Mouse (Mus musculus) intestine, postnatal 0 days (tissue): ENCODE data around the gene Pawr. TPM values are rescaled to one million over a fixed set of nuclear protein-coding genes. Genes with fewer than 3 reads are reported as not detected.
"Not testable (repeated sequence)": the region's sequence is repeated elsewhere in the genome, so short reads cannot be mapped to it uniquely, and the experiment has no call there.

Experiments
- ATAC-seq: fragments of 200-750 bp; cut with Nextera tagmentation; 2 replicates; pipeline ENCODE4 v1.8.0; 2017; ENCODE audit warnings: mild to moderate bottlenecking, moderate TSS enrichment, moderate library complexity
- H3K27ac ChIP-seq: fragments of 300-500 bp; sonication (generic); 2 replicates; pipeline ENCODE4 v1.5.1; 2014; ENCODE audit warnings: mild to moderate bottlenecking, low read depth, low read length, moderate library complexity
- H3K27me3 ChIP-seq: fragments of 300-500 bp; sonication (generic); replicated peaks from 2 replicates; pipeline ENCODE4 v1.6.1; 2014; ENCODE audit warnings: low read length, mixed read lengths; ENCODE audit not compliant: control insufficient read depth, insufficient read depth
- H3K36me3 ChIP-seq: fragments of 300-500 bp; sonication (generic); 2 replicates; pipeline ENCODE4 v1.6.1; 2014; ENCODE audit warnings: mild to moderate bottlenecking, moderate library complexity; ENCODE audit not compliant: control insufficient read depth, insufficient read depth
- H3K4me1 ChIP-seq: fragments of 300-500 bp; sonication (generic); replicated peaks from 2 replicates; pipeline ENCODE4 v1.6.1; 2014; ENCODE audit warnings: antibody characterized with exemption, low read length, mixed read lengths; ENCODE audit not compliant: control insufficient read depth, insufficient read depth
- H3K4me2 ChIP-seq: fragments of 300-500 bp; sonication (generic); replicated peaks from 2 replicates; pipeline ENCODE4 v1.6.1; 2014; ENCODE audit warnings: low read depth, mild to moderate bottlenecking, moderate library complexity
- H3K4me3 ChIP-seq: fragments of 300-500 bp; sonication (generic); 2 replicates; pipeline ENCODE4 v1.5.1; 2014; ENCODE audit warnings: low read depth, low read length
- H3K9ac ChIP-seq: fragments of 300-500 bp; sonication (generic); 2 replicates; pipeline ENCODE4 v1.6.1; 2014; ENCODE audit warnings: mild to moderate bottlenecking, low read depth, low read length
- H3K9me3 ChIP-seq: fragments of 300-500 bp; sonication (generic); 2 replicates; pipeline ENCODE4 v1.6.1; 2016; ENCODE audit warnings: mixed run types; ENCODE audit not compliant: control insufficient read depth
- CTCF ChIP-seq: sonication (generic); IDR thresholded peaks from 2 replicates; pipeline ENCODE4 v1.5.1; 2016; ENCODE audit warnings: low read depth, mild to moderate bottlenecking, control low read depth, antibody characterized with exemption, moderate library complexity
- WGBS: fragments of 180-500 bp; shearing (Covaris S2); extraction: QIAGEN DNeasy Blood & Tissue Kit; methylation state at CpG from one replicate; pipeline ENCODE4 v1.1.7; 2014; 5-methylcytosine and 5-hydroxymethylcytosine counted together
- polyA plus RNA-seq: library from polyadenylated mRNA; unstranded; fragments of >200 nt; fragmentation: Nextera tagmentation; extraction: Ambion mirVana; gene quantifications from 2 replicates; pipeline ENCODE4 v1.2.1, GENCODE M21; 2015

Pawr gene
- polyA plus RNA-seq, 1 experiment from 2014 or later: 12.3 TPM

DNA sequence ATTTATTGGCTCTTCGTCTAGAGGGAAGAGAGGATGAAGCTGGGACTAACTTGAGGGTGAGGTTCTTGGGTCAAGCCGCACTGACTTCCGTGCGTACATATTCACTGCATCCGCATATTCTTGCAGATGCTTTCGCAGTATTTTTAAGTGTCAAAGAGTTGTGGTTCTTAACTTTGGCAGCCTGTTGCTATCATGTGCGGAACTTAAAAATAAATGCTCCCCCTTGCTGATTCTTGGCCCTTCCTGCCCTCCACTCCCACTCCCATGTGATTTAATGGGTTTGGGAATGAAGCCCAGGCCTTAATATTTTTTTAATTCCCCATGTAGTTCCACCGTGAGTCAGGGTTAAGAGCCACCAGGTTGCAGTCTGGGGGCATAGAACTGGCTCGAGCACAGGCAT, 4.7 kb downstream of the Pawr start:
- no peak for TF ChIP-seq CTCF
- no peak for ATAC-seq
- 80% methylated on average over 9 of the region's 9 CpGs for WGBS
- H3K9me3 ChIP-seq: no peaks in the 10 kb centered on the region
- H3K4me2 ChIP-seq: no peak overlapping the region
- H3K27me3 ChIP-seq: no peaks in the 10 kb centered on the region
- H3K4me3 ChIP-seq: no peak overlapping the region
- no peak overlapping the region for H3K27ac ChIP-seq
- H3K4me1 ChIP-seq: 0 out of 2 replicates have a peak, but pooled peaks cover 6% of the 10 kb centered on the region
- peaks cover 5% of the 10 kb centered on the region for H3K36me3 ChIP-seq
- H3K9ac ChIP-seq: no peak overlapping the region

DNA sequence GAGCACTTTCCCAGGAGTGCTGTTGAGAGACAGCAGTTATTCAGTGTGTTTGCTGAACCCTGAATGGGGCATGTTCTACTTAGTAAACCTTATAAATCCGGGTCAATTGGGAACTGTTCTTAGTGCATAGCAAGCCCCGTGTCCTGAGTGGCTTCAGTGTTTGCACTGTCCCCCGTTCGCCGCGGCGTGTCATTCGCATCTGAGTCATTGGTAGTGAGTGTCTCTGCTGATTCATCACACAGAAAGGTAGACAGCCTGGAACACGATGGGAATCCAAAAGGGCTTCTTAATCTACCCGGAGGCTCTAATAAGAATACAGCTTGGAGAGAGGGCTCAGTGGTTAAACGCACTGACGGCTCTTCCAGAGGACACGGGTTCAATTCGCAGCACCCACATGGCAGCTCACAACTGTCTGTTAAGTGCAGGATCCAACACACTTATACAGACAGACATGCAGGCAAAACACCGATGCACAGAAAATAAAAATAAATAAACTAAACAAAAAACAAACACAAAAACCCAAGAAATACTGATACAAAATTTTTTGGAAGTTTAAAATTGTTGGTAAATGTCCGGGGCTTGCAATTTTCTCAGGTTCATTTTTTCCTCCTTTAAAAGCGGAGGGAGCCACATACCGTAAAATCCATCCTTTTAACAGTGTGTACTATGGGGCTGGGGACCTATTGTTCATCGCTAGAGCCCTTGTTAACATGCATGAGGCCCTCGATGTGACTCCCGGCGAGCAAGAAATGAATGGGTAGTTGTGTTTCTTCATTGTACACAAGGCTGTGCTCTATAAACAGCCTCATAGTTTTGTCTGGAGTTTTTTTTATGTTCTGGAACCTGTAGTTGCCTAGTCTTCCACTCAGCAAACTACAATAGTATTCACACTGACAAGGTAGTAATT, 6.4 kb downstream of the Pawr start:
- Histone ChIP-seq H3K9ac (no peak overlapping the region), H3K4me1 (0 out of 2 replicates have a peak, but pooled peaks cover 6% of the 10 kb centered on the region), H3K4me2 (no peak overlapping the region), H3K27me3 (no peaks in the 10 kb centered on the region), H3K4me3 (no peak overlapping the region), H3K9me3 (no peaks in the 10 kb centered on the region), H3K27ac (no peak overlapping the region), H3K36me3 (peaks cover 9% of the 10 kb centered on the region)
- TF ChIP-seq CTCF: no peak
- 89% methylated on average over 22 of the region's 22 CpGs for WGBS
- no peak for ATAC-seq

DNA sequence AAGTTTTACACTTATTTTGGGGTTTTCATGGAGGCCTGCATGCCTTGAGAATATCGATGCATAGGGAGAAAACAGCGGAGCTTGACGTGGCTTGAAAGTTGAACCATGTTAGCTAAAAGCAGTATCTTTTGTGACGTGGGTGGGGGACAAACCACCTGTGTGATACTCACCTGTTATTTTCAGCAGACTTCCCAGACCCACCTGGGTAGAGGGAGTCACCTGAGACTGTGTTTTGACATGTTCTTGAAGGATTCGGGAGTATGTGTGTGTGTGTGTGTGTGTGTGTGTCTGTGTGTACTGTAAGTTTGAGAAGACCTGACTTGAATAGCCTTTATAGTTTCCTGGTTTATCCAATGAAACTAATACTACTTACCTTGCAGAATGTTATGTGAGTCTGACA, 7.2 kb downstream of the Pawr start:
- Histone ChIP-seq H3K27ac (no peak overlapping the region), H3K9me3 (no peaks in the 10 kb centered on the region), H3K4me1 (0 out of 2 replicates have a peak, but pooled peaks cover 6% of the 10 kb centered on the region), H3K4me3 (no peak overlapping the region), H3K36me3 (peaks cover 9% of the 10 kb centered on the region), H3K27me3 (no peaks in the 10 kb centered on the region), H3K9ac (no peak overlapping the region), H3K4me2 (no peak overlapping the region)
- 93% methylated on average over 5 of the region's 5 CpGs for WGBS
- TF ChIP-seq CTCF: no peak
- no peak for ATAC-seq

DNA sequence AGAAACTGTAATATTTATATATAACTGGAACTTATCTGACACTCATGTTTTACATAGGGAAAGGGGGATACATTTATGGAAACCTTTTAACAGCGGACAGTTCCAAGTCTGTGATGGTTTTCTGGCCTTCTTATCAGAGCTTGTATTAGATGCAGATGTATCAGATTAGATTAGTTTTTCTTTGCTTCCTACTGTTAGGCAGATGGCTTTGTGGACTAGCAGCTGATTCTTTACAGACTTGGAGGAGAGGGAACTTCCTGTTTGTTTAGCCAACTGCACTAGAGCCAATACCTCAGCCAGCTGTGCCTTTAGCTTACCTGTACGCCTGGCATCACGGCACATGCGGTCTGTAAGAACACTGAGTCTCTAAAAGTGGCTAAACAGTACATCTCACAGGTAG, 8.0 kb downstream of the Pawr start:
- Histone ChIP-seq H3K4me3 (no peak overlapping the region), H3K4me1 (0 out of 2 replicates have a peak, but pooled peaks cover 6% of the 10 kb centered on the region), H3K27ac (no peak overlapping the region), H3K4me2 (no peak overlapping the region), H3K36me3 (peaks cover 9% of the 10 kb centered on the region), H3K9ac (no peak overlapping the region), H3K27me3 (no peaks in the 10 kb centered on the region), H3K9me3 (no peaks in the 10 kb centered on the region)
- no peak for ATAC-seq
- no peak for TF ChIP-seq CTCF
- 78% methylated on average over 4 of the region's 4 CpGs for WGBS

DNA sequence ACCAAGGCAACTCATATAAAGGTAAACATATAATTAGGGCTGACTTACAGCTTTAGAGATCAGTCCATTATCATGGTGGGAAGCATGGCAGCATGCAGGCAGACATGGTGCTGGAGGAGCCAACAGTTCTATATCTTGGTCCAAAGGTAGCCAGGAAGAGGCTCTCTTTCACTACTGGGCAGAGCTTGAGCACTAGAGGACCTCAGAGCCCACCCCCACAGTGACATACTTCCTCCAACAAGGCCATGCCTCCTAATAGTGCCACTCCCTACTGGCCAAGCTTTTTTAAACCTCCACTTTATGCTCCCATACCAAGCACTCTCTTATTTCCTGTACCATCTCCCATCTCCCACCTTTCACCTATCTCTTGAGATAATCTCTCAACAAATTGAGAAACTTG, 11.8 kb downstream of the Pawr start:
- Histone ChIP-seq H3K4me2 (no peak overlapping the region), H3K9me3 (no peaks in the 10 kb centered on the region), H3K4me1 (0 out of 2 replicates have a peak, but pooled peaks cover 3% of the 10 kb centered on the region), H3K36me3 (0 out of 2 replicates have a peak, but pooled peaks cover 4% of the 10 kb centered on the region), H3K4me3 (no peak overlapping the region), H3K27me3 (no peaks in the 10 kb centered on the region), H3K27ac (no peak overlapping the region), H3K9ac (no peak overlapping the region)
- TF ChIP-seq CTCF: no peak
- ATAC-seq: peak; percentile 52; the same call in 1 of the 2 replicates

DNA sequence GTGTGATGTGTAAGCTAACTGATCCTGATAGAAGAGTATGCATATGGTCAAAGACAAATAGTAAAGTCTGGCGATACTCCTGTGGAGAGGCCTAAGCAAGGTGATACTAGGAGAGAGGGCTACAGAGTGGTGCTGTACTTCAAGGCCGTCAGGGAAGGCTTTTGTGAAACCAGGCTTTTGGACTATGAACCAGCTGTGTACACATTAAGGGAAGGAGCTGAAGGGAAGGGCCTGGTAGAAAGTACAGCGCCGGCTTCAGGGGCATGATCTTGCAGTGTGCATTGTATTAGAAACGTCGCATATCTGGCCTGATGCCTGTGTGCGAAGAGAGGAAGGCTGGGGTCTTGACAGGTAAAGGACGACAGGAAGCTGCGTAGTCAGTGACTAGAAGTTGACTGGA, 13.2 kb downstream of the Pawr start:
- Histone ChIP-seq H3K4me2 (no peak overlapping the region; the same call in 1 of the 2 replicates), H3K9me3 (no peaks in the 10 kb centered on the region), H3K4me1 (no peaks in the 10 kb centered on the region), H3K4me3 (no peak overlapping the region), H3K9ac (no peak overlapping the region), H3K27me3 (no peaks in the 10 kb centered on the region), H3K27ac (0 out of 2 replicates have a peak overlapping the region, but pooled peaks have one; percentile 11), H3K36me3 (0 out of 2 replicates have a peak, but pooled peaks cover 4% of the 10 kb centered on the region)
- ATAC-seq: peak; percentile 93
- WGBS: 58% methylated on average over 9 of the region's 9 CpGs
- TF ChIP-seq CTCF: no peak

DNA sequence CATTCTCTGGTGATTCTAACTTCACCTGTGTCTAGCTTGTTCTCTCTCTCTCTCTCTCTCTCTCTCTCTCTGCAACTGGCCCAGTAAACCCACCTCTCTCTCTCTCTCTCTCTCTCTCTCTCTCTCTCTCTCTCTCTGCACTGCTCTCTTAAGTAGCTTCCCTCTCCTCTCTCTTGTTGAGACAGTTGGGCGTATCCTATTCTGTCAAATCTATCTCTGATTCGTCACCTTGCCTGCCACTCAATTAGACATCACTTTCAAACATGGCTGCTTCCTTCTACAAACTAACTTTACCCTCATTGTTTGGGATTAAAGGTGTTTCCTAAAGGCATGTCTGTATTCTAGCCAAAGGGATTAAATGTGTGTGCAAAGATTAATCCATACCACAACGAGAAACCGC, 14.4 kb downstream of the Pawr start:
- not testable (repeated sequence) for H3K4me3 ChIP-seq, ATAC-seq, H3K9ac ChIP-seq, H3K4me2 ChIP-seq, H3K27me3 ChIP-seq, H3K36me3 ChIP-seq, H3K27ac ChIP-seq, H3K4me1 ChIP-seq, H3K9me3 ChIP-seq
- 98% methylated on average over 4 of the region's 4 CpGs for WGBS
